Mouse (Mus musculus) hindbrain, embryonic 14.5 days (tissue): ENCODE data around the gene Ankrd36. TPM values are rescaled to one million over a fixed set of nuclear protein-coding genes. Genes with fewer than 3 reads are reported as not detected.
A peak's percentile ranks its signal among the peaks of the same experiment; 100 is the strongest.

Source experiments
- ATAC-seq: fragments of 200-750 bp; cut with Nextera tagmentation; 2 replicates; pipeline ENCODE4 v1.8.0; 2017; ENCODE audit warnings: moderate number of reproducible peaks, mild to moderate bottlenecking, moderate TSS enrichment, moderate library complexity; ENCODE audit not compliant: low FRiP score
- DNase-seq: peaks from one replicate; pipeline ENCODE4 v3.0.0-alpha.2; 2015; ENCODE audit warnings: low spot score
- H3K27ac ChIP-seq: fragments of 300-500 bp; sonication (generic); 2 replicates; pipeline ENCODE4 v1.5.1; 2014; ENCODE audit warnings: mild to moderate bottlenecking, moderate library complexity
- H3K27me3 ChIP-seq: fragments of 300-500 bp; sonication (generic); 2 replicates; pipeline ENCODE4 v1.6.1; 2014; ENCODE audit warnings: mild to moderate bottlenecking, low read length, mixed read lengths; ENCODE audit not compliant: control insufficient read depth, insufficient read depth
- H3K36me3 ChIP-seq: fragments of 300-500 bp; sonication (generic); replicated peaks from 2 replicates; pipeline ENCODE4 v1.6.1; 2014; ENCODE audit not compliant: control insufficient read depth, insufficient read depth
- H3K4me1 ChIP-seq: fragments of 300-500 bp; sonication (generic); replicated peaks from 2 replicates; pipeline ENCODE4 v1.6.1; 2014; ENCODE audit warnings: antibody characterized with exemption, low read length, mixed read lengths; ENCODE audit not compliant: control insufficient read depth, insufficient read depth
- H3K4me2 ChIP-seq: fragments of 300-500 bp; sonication (generic); replicated peaks from 2 replicates; pipeline ENCODE4 v1.6.1; 2014; ENCODE audit warnings: mild to moderate bottlenecking, moderate library complexity
- H3K4me3 ChIP-seq: fragments of 300-500 bp; sonication (generic); replicated peaks from 2 replicates; pipeline ENCODE4 v1.5.1; 2014; ENCODE audit warnings: mild to moderate bottlenecking, low read length
- H3K9ac ChIP-seq: fragments of 300-500 bp; sonication (generic); 2 replicates; pipeline ENCODE4 v1.6.1; 2014
- H3K9me3 ChIP-seq: fragments of 300-500 bp; sonication (generic); 2 replicates; pipeline ENCODE4 v1.6.1; 2016; ENCODE audit warnings: low read length; ENCODE audit not compliant: control insufficient read depth
- WGBS: fragments of 180-500 bp; shearing (Covaris S2); extraction: QIAGEN DNeasy Blood & Tissue Kit; methylation state at CpG from one replicate; pipeline ENCODE4 v1.1.7; 2014; 5-methylcytosine and 5-hydroxymethylcytosine counted together
- polyA plus RNA-seq: library from polyadenylated mRNA; unstranded; fragments of >200 nt; fragmentation: Nextera tagmentation; extraction: Ambion mirVana; gene quantifications from 2 replicates; pipeline ENCODE4 v1.2.1, GENCODE M21; 2014

Ankrd36 gene
- polyA plus RNA-seq = not detected in 2 replicates

- ATAC-seq = no peak
Observed at GRCm38 (mm10) chr11:5569474-5569873, at the start of gene Ankrd36. Gene Ankrd36 (plus strand): TSS chr11:5569684.

GRCm38 (mm10) chr11:5520412-5521265, 48.8 kb upstream of the Ankrd36 start, which contains the start of gene Xbp1:
Gene Xbp1 (plus strand): TSS chr11:5520659.
- peaks cover 20% of the 10 kb centered on the region for H3K4me1 ChIP-seq
- H3K4me3 ChIP-seq = peak within 1 kb of the TSS; percentile 99
- WGBS = under 1% methylated on average over 70 of the region's 72 CpGs
- DNase-seq (peak; percentile 95), ATAC-seq (peak; percentile 97)
- H3K27me3 ChIP-seq = no peaks in the 10 kb centered on the region
- H3K27ac ChIP-seq = peak within 1 kb of the TSS; percentile 92
- H3K4me2 ChIP-seq = peak within 1 kb of the TSS; percentile 60
- peaks cover 35% of the 10 kb centered on the region for H3K36me3 ChIP-seq
- H3K9ac ChIP-seq = peak within 1 kb of the TSS; percentile 99
- no peaks in the 10 kb centered on the region for H3K9me3 ChIP-seq

More at GRCm38 (mm10) chr11:5569474-5569873, at the start of gene Ankrd36:
- Histone ChIP-seq H3K27me3 (no peaks in the 10 kb centered on the region), H3K36me3 (no peaks in the 10 kb centered on the region), H3K9ac (no peak within 1 kb of the TSS), H3K9me3 (no peaks in the 10 kb centered on the region), H3K4me3 (no peak within 1 kb of the TSS), H3K27ac (no peak within 1 kb of the TSS), H3K4me2 (no peak within 1 kb of the TSS), H3K4me1 (no peaks in the 10 kb centered on the region)
- 68% methylated on average over 12 of the region's 12 CpGs for WGBS
- DNase-seq = no peak

- H3K9me3 ChIP-seq = no peaks in the 10 kb centered on the region
- peak overlapping the region; percentile 60 for H3K4me2 ChIP-seq
- H3K4me1 ChIP-seq = peaks cover 20% of the 10 kb centered on the region
- H3K27me3 ChIP-seq = no peaks in the 10 kb centered on the region
- peak; percentile 43 for DNase-seq
- peak overlapping the region; percentile 99 for H3K4me3 ChIP-seq
- 1% methylated on average over 13 of the region's 13 CpGs for WGBS
- peak; percentile 48; the same call in 1 of the 2 replicates for ATAC-seq
- peak overlapping the region; percentile 99 for H3K9ac ChIP-seq
- H3K36me3 ChIP-seq = peaks cover 40% of the 10 kb centered on the region
- peak overlapping the region; percentile 92 for H3K27ac ChIP-seq
Observed at GRCm38 (mm10) chr11:5521266-5521515, 48.3 kb upstream of the Ankrd36 start.

- DNase-seq (peak; percentile 61), ATAC-seq (peak; percentile 21; the same call in 1 of the 2 replicates)
- Histone ChIP-seq H3K9me3 (no peaks in the 10 kb centered on the region), H3K27me3 (no peaks in the 10 kb centered on the region), H3K4me1 (peaks cover 20% of the 10 kb centered on the region), H3K4me3 (peak overlapping the region; percentile 99), H3K27ac (peak overlapping the region; percentile 92), H3K9ac (peak overlapping the region; percentile 99), H3K36me3 (peaks cover 46% of the 10 kb centered on the region), H3K4me2 (peak overlapping the region; percentile 60)
- under 1% methylated on average over 34 of the region's 34 CpGs for WGBS
Observed at GRCm38 (mm10) chr11:5521516-5522291, 47.8 kb upstream of the Ankrd36 start.

GRCm38 (mm10) chr11:5522798-5523415, 46.6 kb upstream of the Ankrd36 start:
- Histone ChIP-seq H3K27me3 (no peaks in the 10 kb centered on the region), H3K4me3 (peak overlapping the region; percentile 99), H3K36me3 (peaks cover 58% of the 10 kb centered on the region), H3K4me2 (peak overlapping the region; percentile 60), H3K9me3 (no peaks in the 10 kb centered on the region), H3K9ac (peak overlapping the region; percentile 99; the same call in 1 of the 2 replicates), H3K27ac (no peak overlapping the region), H3K4me1 (peaks cover 20% of the 10 kb centered on the region)
- ATAC-seq (no peak), DNase-seq (no peak)
- 92% methylated on average over 11 of the region's 11 CpGs for WGBS

- Histone ChIP-seq H3K9me3 (no peaks in the 10 kb centered on the region), H3K9ac (no peak overlapping the region), H3K4me1 (peaks cover 20% of the 10 kb centered on the region), H3K4me3 (no peak overlapping the region), H3K27me3 (no peaks in the 10 kb centered on the region), H3K27ac (no peak overlapping the region), H3K4me2 (no peak overlapping the region), H3K36me3 (peaks cover 83% of the 10 kb centered on the region)
- DNase-seq = no peak
- no peak for ATAC-seq
- WGBS = 89% methylated on average over 4 of the region's 4 CpGs
Observed at GRCm38 (mm10) chr11:5525418-5525817, 44.1 kb upstream of the Ankrd36 start.

- WGBS = 91% methylated on average over 7 of the region's 7 CpGs
- no peak overlapping the region for H3K4me2 ChIP-seq
- peaks cover 97% of the 10 kb centered on the region for H3K36me3 ChIP-seq
- DNase-seq (no peak), ATAC-seq (no peak)
- H3K27ac ChIP-seq = no peak overlapping the region
- no peak overlapping the region for H3K9ac ChIP-seq
- no peaks in the 10 kb centered on the region for H3K27me3 ChIP-seq
- no peaks in the 10 kb centered on the region for H3K9me3 ChIP-seq
- H3K4me3 ChIP-seq = no peak overlapping the region
- peaks cover 20% of the 10 kb centered on the region for H3K4me1 ChIP-seq
Observed at GRCm38 (mm10) chr11:5526573-5527439, 42.7 kb upstream of the Ankrd36 start.

GRCm38 (mm10) chr11:5527865-5528523, 41.5 kb upstream of the Ankrd36 start:
- no peaks in the 10 kb centered on the region for H3K27me3 ChIP-seq
- H3K4me2 ChIP-seq = no peak overlapping the region
- no peak overlapping the region for H3K27ac ChIP-seq
- no peak for ATAC-seq
- 82% methylated on average over 5 of the region's 5 CpGs for WGBS
- DNase-seq = no peak
- peaks cover 8% of the 10 kb centered on the region for H3K4me1 ChIP-seq
- peaks cover 100% of the 10 kb centered on the region for H3K36me3 ChIP-seq
- no peak overlapping the region for H3K9ac ChIP-seq
- H3K4me3 ChIP-seq = no peak overlapping the region
- H3K9me3 ChIP-seq = no peaks in the 10 kb centered on the region
